Mouse (Mus musculus) heart, embryonic 16.5 days (tissue): ENCODE measurements around the gene 2210016L21Rik. TPM values are rescaled to one million over a fixed set of nuclear protein-coding genes. Genes with fewer than 3 reads are reported as not detected.

ENCODE experiments used
- ATAC-seq: fragments of 200-750 bp; cut with Nextera tagmentation; replicated peaks from 2 replicates; pipeline ENCODE4 v1.8.0; 2017; ENCODE audit warnings: moderate number of reproducible peaks; ENCODE audit not compliant: insufficient read depth, low FRiP score; ENCODE audit errors: extremely low read depth
- H3K27ac ChIP-seq: fragments of 300-500 bp; sonication (generic); 2 replicates; pipeline ENCODE4 v1.5.1; 2014; ENCODE audit warnings: mild to moderate bottlenecking, low read length, control low read depth, moderate library complexity
- H3K27me3 ChIP-seq: fragments of 300-500 bp; sonication (generic); 2 replicates; pipeline ENCODE4 v1.6.1; 2014; ENCODE audit warnings: low read length, mixed read lengths; ENCODE audit not compliant: control insufficient read depth, insufficient read depth
- H3K36me3 ChIP-seq: fragments of 300-500 bp; sonication (generic); 2 replicates; pipeline ENCODE4 v1.6.1; 2014; ENCODE audit not compliant: control insufficient read depth, insufficient read depth
- H3K4me1 ChIP-seq: fragments of 300-500 bp; sonication (generic); 2 replicates; pipeline ENCODE4 v1.6.1; 2014; ENCODE audit warnings: low read length, mixed read lengths; ENCODE audit not compliant: control insufficient read depth, insufficient read depth
- H3K4me2 ChIP-seq: fragments of 300-500 bp; sonication (generic); 2 replicates; pipeline ENCODE4 v1.6.1; 2014; ENCODE audit warnings: low read depth, mild to moderate bottlenecking, control low read depth, low read length
- H3K4me3 ChIP-seq: fragments of 300-500 bp; sonication (generic); 2 replicates; pipeline ENCODE4 v1.5.1; 2014; ENCODE audit warnings: mild to moderate bottlenecking, control low read depth, low read length
- H3K9ac ChIP-seq: fragments of 300-500 bp; sonication (generic); 2 replicates; pipeline ENCODE4 v1.6.1; 2014; ENCODE audit warnings: low read length, control low read depth
- H3K9me3 ChIP-seq: fragments of 300-500 bp; sonication (generic); replicated peaks from 2 replicates; pipeline ENCODE4 v1.6.1; 2016; ENCODE audit warnings: low read length; ENCODE audit not compliant: control insufficient read depth
- WGBS: fragments of 180-500 bp; shearing (Covaris S2); extraction: QIAGEN DNeasy Blood & Tissue Kit; methylation state at CpG from one replicate; pipeline ENCODE4 v1.1.7; 2014; 5-methylcytosine and 5-hydroxymethylcytosine counted together
- polyA plus RNA-seq: library from polyadenylated mRNA; unstranded; fragments of >200 nt; fragmentation: Nextera tagmentation; extraction: Ambion mirVana; gene quantifications from 2 replicates; pipeline ENCODE4 v1.2.1, GENCODE M21; 2015

Gene 2210016L21Rik
- polyA plus RNA-seq, 1 experiment from 2014 or later = 32.6 TPM

DNA sequence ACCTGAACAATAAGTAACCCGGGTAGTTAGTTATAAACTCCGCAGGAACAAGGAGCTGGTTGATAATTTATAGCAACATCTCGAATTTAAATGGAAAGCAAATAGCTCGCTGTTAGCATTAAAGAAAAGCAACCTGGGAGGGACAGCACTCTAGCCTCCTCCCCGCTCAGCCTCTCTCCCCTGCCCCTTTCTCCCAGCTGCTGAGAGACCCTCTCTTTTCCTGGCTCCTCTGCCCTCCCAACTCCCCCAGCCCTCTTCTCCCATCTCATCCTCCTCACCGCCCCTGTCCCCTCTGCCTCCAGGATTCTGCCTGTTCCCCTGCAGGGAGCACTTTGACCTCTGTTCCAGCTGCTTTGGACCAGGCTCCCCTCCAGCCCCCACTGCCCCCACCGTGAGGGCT lies 26.7 kb downstream of the 2210016L21Rik start:
- Histone ChIP-seq H3K4me1 (peaks cover 6% of the 10 kb centered on the region; the same call in 1 of the 2 replicates), H3K9ac (no peak overlapping the region), H3K27ac (no peak overlapping the region), H3K4me3 (no peak overlapping the region), H3K27me3 (peaks cover 19% of the 10 kb centered on the region), H3K36me3 (no peaks in the 10 kb centered on the region), H3K4me2 (no peak overlapping the region), H3K9me3 (no peaks in the 10 kb centered on the region)
- 33% methylated on average over 7 of the region's 7 CpGs for WGBS
- ATAC-seq = no peak

DNA sequence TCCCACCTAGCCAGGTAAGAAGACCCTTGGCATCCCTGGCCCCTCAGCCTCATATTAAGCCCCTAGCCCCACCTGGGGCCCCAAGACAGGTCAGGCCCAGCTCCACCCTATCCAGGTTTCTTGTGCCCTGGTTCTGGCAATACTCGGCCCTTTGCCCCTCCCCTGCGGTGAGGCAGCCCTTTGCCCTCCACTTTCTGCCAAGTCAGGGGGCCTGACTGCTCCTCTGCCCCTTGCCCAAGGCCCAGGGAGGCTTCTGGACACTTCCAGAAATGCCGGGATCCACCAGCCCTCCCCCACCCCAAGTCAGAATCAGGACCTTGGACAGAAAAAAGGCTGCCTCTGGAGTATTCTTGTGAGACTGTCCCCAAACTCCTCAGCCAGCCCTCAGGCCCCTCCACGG lies 27.1 kb downstream of the 2210016L21Rik start:
- H3K9ac ChIP-seq = no peak overlapping the region
- peaks cover 19% of the 10 kb centered on the region for H3K27me3 ChIP-seq
- H3K27ac ChIP-seq = no peak overlapping the region
- H3K4me1 ChIP-seq = peaks cover 5% of the 10 kb centered on the region; the same call in 1 of the 2 replicates
- no peak overlapping the region for H3K4me2 ChIP-seq
- H3K36me3 ChIP-seq = no peaks in the 10 kb centered on the region
- no peak overlapping the region for H3K4me3 ChIP-seq
- H3K9me3 ChIP-seq = no peaks in the 10 kb centered on the region
- ATAC-seq = no peak
- WGBS = 19% methylated on average over 4 of the region's 4 CpGs

DNA sequence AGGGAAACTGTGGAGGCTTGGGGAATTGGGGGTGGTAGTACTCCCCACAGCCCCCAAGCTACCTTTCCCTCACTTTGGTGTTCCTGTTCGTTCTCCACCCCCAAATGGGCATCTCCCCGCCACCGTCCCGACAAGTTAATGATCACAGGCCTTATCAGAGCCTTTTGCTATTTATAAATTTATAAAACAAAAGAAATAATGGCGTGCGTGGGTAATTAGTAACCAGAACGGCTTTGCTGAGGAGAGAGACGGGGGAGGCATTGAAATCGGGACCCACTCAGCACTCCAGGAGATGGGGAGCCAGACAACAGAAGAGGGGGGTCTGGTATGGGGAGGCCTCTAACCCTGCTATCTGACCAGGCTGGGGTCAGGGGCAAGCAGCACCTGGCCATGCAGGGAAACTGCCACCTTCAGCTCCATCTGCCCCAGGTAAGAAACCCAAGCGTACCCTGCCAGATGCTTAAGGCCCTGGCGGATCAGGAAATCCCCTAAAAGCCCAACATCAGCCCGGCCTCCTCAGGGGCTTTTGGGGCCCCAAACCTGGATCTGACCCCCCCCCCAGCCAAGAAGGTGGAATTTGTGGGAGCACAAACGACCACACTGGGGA lies 27.8 kb downstream of the 2210016L21Rik start:
- H3K36me3 ChIP-seq = no peaks in the 10 kb centered on the region
- no peak for ATAC-seq

DNA sequence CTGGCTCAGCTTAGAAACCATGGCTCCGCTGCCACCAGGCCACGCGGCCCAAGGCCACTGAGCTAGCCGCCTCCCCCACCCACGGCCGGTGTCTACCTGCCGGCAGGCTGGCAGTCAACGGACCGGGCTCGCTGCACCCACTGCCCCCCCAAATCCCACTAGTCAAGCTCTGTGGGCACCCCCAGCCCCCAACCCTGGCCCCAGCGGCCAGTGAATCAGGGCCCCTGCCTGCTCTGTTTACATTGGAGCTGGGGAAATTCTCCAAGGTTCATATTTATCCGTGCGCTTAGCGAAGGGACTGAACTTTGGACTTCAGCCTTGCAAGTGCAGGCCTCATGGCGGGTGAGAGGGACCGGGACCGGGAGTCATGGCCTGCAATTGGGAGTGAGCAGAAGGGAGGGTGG lies 28.9 kb downstream of the 2210016L21Rik start, which contains the start of gene Hnf1a:
TSS of gene Hnf1a (minus strand) at position 271 of the 404 bp plus-strand sequence.
- Histone ChIP-seq H3K9ac (no peak within 1 kb of the TSS), H3K27ac (no peak within 1 kb of the TSS), H3K4me3 (no peak within 1 kb of the TSS), H3K4me1 (no peaks in the 10 kb centered on the region), H3K4me2 (no peak within 1 kb of the TSS), H3K27me3 (peaks cover 19% of the 10 kb centered on the region), H3K9me3 (no peaks in the 10 kb centered on the region), H3K36me3 (no peaks in the 10 kb centered on the region)
- WGBS = 74% methylated on average over 17 of the region's 17 CpGs
- no peak for ATAC-seq

More for the DNA sequence above, 27.8 kb downstream of the 2210016L21Rik start:
- H3K4me2 ChIP-seq = no peak overlapping the region
- WGBS = 56% methylated on average over 13 of the region's 13 CpGs
- H3K9me3 ChIP-seq = no peaks in the 10 kb centered on the region
- no peak overlapping the region for H3K27ac ChIP-seq
- peaks cover under 1% of the 10 kb centered on the region; the same call in 1 of the 2 replicates for H3K4me1 ChIP-seq
- H3K9ac ChIP-seq = no peak overlapping the region
- peaks cover 19% of the 10 kb centered on the region for H3K27me3 ChIP-seq
- H3K4me3 ChIP-seq = no peak overlapping the region

GRCm38 (mm10) chr5:114972201-114972600 lies 30.2 kb downstream of the 2210016L21Rik start:
- no peak for ATAC-seq
- WGBS = 81% methylated on average over 9 of the region's 9 CpGs

DNA sequence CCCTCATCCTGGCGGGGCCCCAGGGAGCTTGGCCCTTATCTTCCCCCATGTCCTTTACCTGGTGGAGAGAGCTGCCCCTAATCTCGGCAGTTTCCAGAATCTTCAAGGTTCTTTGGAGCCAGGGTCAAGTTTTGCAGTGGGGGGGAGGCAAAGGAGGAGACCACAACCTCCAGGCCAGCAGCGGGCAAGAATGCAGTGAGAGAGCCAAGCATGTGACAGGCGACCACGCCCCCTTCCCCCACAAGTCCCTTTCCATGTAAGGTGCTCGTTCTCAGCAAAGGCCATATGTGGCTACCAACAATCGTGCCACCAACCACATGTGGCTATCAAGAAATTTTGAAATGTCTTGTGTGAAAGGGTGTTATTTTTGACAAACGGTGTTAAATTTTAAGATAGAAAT lies 31.2 kb downstream of the 2210016L21Rik start:
- no peaks in the 10 kb centered on the region for H3K36me3 ChIP-seq
- ATAC-seq = no peak
- H3K27me3 ChIP-seq = peaks cover 13% of the 10 kb centered on the region
- no peak overlapping the region for H3K9ac ChIP-seq
- H3K4me2 ChIP-seq = no peak overlapping the region
- H3K27ac ChIP-seq = no peak overlapping the region
- WGBS = 67% methylated on average over 8 of the region's 8 CpGs
- H3K9me3 ChIP-seq = no peaks in the 10 kb centered on the region
- H3K4me1 ChIP-seq = no peaks in the 10 kb centered on the region
- no peak overlapping the region for H3K4me3 ChIP-seq

More at GRCm38 (mm10) chr5:114972201-114972600, 30.2 kb downstream of the 2210016L21Rik start:
- Histone ChIP-seq H3K4me3 (no peak overlapping the region), H3K9me3 (no peaks in the 10 kb centered on the region), H3K36me3 (no peaks in the 10 kb centered on the region), H3K27ac (no peak overlapping the region), H3K4me1 (no peaks in the 10 kb centered on the region), H3K27me3 (peaks cover 18% of the 10 kb centered on the region), H3K4me2 (no peak overlapping the region), H3K9ac (no peak overlapping the region)

- Histone ChIP-seq H3K4me1 (peaks cover 5% of the 10 kb centered on the region; the same call in 1 of the 2 replicates), H3K4me2 (no peak overlapping the region), H3K9ac (no peak overlapping the region), H3K9me3 (no peaks in the 10 kb centered on the region), H3K4me3 (no peak overlapping the region), H3K27ac (no peak overlapping the region), H3K27me3 (no peaks in the 10 kb centered on the region), H3K36me3 (no peaks in the 10 kb centered on the region)
- no peak for ATAC-seq
Measured at GRCm38 (mm10) chr5:114976935-114977334, 35.0 kb downstream of the 2210016L21Rik start.

DNA sequence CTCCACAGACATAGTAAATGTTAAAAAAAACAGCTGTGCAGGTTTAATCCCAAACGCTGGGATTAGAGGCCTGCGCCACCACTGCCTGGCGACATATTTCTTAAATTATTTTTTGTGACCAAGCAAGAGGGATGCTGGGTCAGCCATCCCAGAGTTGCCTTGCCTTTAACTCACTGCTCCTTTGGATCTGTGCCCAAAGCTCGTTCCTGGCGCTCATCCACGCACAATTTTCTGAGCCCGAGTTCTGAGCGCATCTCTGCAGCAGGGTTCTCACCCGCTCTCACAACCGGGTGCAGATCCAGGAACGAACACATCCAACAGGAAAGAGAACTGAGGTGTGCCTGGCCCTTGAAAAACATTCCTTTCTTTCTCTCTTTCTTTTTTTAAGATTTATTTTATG lies 36.5 kb downstream of the 2210016L21Rik start:
- no peak for ATAC-seq
- 55% methylated on average over 11 of the region's 11 CpGs for WGBS
- Histone ChIP-seq H3K9me3 (no peaks in the 10 kb centered on the region; the same call in 1 of the 2 replicates), H3K9ac (no peak overlapping the region), H3K36me3 (no peaks in the 10 kb centered on the region), H3K4me2 (no peak overlapping the region), H3K27ac (no peak overlapping the region), H3K4me1 (peaks cover 5% of the 10 kb centered on the region; the same call in 1 of the 2 replicates), H3K4me3 (no peak overlapping the region), H3K27me3 (no peaks in the 10 kb centered on the region)

DNA sequence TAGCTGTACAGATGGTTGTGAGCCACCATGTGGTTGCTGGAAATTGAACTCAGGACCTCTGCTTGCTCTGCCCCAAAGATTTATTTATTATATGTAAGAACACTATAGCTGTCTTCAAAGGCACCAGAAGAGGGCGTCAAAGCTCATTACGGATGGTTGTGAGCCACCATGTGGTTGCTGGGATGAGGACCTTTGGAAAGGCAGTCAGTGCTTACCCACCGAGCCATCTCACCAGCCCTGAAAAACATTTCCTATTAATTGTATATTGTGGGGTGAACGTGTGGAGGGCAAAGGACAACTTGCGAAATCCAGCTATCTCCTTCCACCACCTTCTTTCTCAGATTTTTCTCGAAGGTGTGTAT lies 36.9 kb downstream of the 2210016L21Rik start:
- H3K27me3 ChIP-seq = no peaks in the 10 kb centered on the region
- H3K4me3 ChIP-seq = peak overlapping the region; percentile 65
- H3K4me1 ChIP-seq = peaks cover 5% of the 10 kb centered on the region; the same call in 1 of the 2 replicates
- H3K27ac ChIP-seq = no peak overlapping the region
- H3K4me2 ChIP-seq = peak overlapping the region; percentile 98
- ATAC-seq = peak; percentile 20; the same call in 1 of the 2 replicates
- WGBS = 3% methylated on average over 6 of the region's 6 CpGs
- H3K9ac ChIP-seq = 0 out of 2 replicates have a peak overlapping the region, but pooled peaks have one; percentile 24
- no peaks in the 10 kb centered on the region; the same call in 1 of the 2 replicates for H3K9me3 ChIP-seq
- H3K36me3 ChIP-seq = no peaks in the 10 kb centered on the region
